Mouse (Mus musculus) lung, embryonic 14.5 days (tissue): ENCODE measurements around the gene Trmt11. TPM values are rescaled to one million over a fixed set of nuclear protein-coding genes. Genes with fewer than 3 reads are reported as not detected.

Experiments
- ATAC-seq: fragments of 200-750 bp; cut with Nextera tagmentation; 2 replicates; pipeline ENCODE4 v1.8.0; 2017; ENCODE audit warnings: mild to moderate bottlenecking, moderate TSS enrichment, moderate library complexity; ENCODE audit not compliant: insufficient read depth
- DNase-seq: peaks from one replicate; pipeline ENCODE4 v3.0.0-alpha.2; 2015
- H3K27ac ChIP-seq: fragments of 300-500 bp; sonication (generic); 2 replicates; pipeline ENCODE4 v1.5.1; 2014; ENCODE audit warnings: low read depth, mild to moderate bottlenecking, moderate library complexity
- H3K27me3 ChIP-seq: fragments of 300-500 bp; sonication (generic); 2 replicates; pipeline ENCODE4 v1.6.1; 2014; ENCODE audit warnings: low read length, control low read depth; ENCODE audit not compliant: insufficient read depth
- H3K36me3 ChIP-seq: fragments of 300-500 bp; sonication (generic); 2 replicates; pipeline ENCODE4 v1.6.1; 2014; ENCODE audit warnings: control low read depth; ENCODE audit not compliant: insufficient read depth
- H3K4me1 ChIP-seq: fragments of 300-500 bp; sonication (generic); 2 replicates; pipeline ENCODE4 v1.6.1; 2014; ENCODE audit warnings: antibody characterized with exemption, control low read depth; ENCODE audit not compliant: insufficient read depth
- H3K4me2 ChIP-seq: fragments of 300-500 bp; sonication (generic); 2 replicates; pipeline ENCODE4 v1.6.1; 2014; ENCODE audit warnings: mild to moderate bottlenecking
- H3K4me3 ChIP-seq: fragments of 300-500 bp; sonication (generic); 2 replicates; pipeline ENCODE4 v1.5.1; 2014; ENCODE audit warnings: low read depth, low read length
- H3K9ac ChIP-seq: fragments of 300-500 bp; sonication (generic); 2 replicates; pipeline ENCODE4 v1.6.1; 2014
- H3K9me3 ChIP-seq: fragments of 300-500 bp; sonication (generic); 2 replicates; pipeline ENCODE4 v1.6.1; 2016; ENCODE audit warnings: low read depth, low read length, control low read depth
- CTCF ChIP-seq: IDR thresholded peaks from 2 replicates; pipeline ENCODE4 v1.5.1; 2016; ENCODE audit warnings: antibody characterized with exemption, low read depth
- WGBS: fragments of 180-500 bp; shearing (Covaris S2); extraction: QIAGEN DNeasy Blood & Tissue Kit; methylation state at CpG from one replicate; pipeline ENCODE4 v1.1.7; 2014; 5-methylcytosine and 5-hydroxymethylcytosine counted together
- polyA plus RNA-seq: library from polyadenylated mRNA; unstranded; fragments of >200 nt; fragmentation: Nextera tagmentation; extraction: Ambion mirVana; gene quantifications from 2 replicates; pipeline ENCODE4 v1.2.1, GENCODE M21; 2014

Trmt11 gene
- polyA plus RNA-seq, 1 experiment from 2014 or later = 28.5 TPM

DNA sequence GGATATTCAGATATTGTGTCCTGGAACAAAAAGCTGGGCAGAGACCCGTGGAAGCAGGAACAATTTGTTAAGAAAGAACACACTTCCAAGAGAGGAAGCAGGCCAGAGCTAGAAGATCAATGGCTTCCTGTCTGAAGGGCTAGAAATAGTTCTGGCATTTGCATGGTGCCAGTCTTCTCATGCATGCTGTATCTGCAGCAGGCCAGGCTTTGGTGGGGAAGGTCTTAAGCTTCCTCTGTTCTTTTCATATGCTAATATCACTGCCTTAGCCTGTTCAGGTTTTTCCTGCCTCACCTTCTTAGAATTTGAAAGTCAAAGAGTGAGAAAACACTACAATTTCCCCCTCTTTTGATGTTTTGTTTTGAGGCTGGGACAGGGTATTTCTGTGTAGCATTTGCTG is 27.0 kb upstream of the Trmt11 start:
- no peaks in the 10 kb centered on the region for H3K27me3 ChIP-seq
- TF ChIP-seq CTCF = no peak
- H3K9me3 ChIP-seq = no peaks in the 10 kb centered on the region
- H3K36me3 ChIP-seq = no peaks in the 10 kb centered on the region
- H3K9ac ChIP-seq = no peak overlapping the region
- DNase-seq (peak; percentile 28), ATAC-seq (peak; percentile 49; the same call in 1 of the 2 replicates)
- H3K4me3 ChIP-seq = no peak overlapping the region
- H3K27ac ChIP-seq = no peak overlapping the region
- H3K4me1 ChIP-seq = no peaks in the 10 kb centered on the region
- 26% methylated on average over 1 of the region's 1 CpGs for WGBS
- H3K4me2 ChIP-seq = no peak overlapping the region

- ATAC-seq (no peak), DNase-seq (peak; percentile 40)
- no peak overlapping the region for H3K4me2 ChIP-seq
- H3K27me3 ChIP-seq = no peaks in the 10 kb centered on the region
- no peak overlapping the region for H3K9ac ChIP-seq
- no peak overlapping the region for H3K4me3 ChIP-seq
- no peaks in the 10 kb centered on the region for H3K36me3 ChIP-seq
- 63% methylated on average over 5 of the region's 5 CpGs for WGBS
- TF ChIP-seq CTCF = no peak
- H3K4me1 ChIP-seq = no peaks in the 10 kb centered on the region
- no peak overlapping the region for H3K27ac ChIP-seq
- no peaks in the 10 kb centered on the region for H3K9me3 ChIP-seq
Measured at GRCm38 (mm10) chr10:30624161-30625019, 23.8 kb upstream of the Trmt11 start.

DNA sequence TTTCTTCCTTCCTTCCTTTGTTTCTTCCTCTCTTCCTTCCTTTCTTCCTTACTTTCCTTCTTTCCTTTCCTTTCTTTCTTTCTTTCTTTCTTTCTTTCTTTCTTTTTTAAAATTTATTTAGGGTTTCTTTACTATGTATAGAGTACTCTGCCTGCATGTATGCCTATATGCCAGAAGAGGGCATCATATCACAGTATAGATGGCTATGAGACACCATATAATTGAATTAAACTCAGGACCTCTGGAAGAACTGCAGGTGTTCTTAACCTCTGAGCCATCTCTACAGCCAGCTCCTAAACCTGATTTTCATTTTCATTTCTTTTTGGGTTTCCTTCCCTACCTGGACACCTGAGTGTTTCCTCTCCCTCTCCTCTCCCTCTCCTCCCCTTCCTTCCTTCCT is 22.4 kb upstream of the Trmt11 start:
- H3K9ac ChIP-seq = no peak overlapping the region
- DNase-seq (peak; percentile 47), ATAC-seq (no peak)
- no peaks in the 10 kb centered on the region for H3K27me3 ChIP-seq
- no peaks in the 10 kb centered on the region for H3K4me1 ChIP-seq
- no peaks in the 10 kb centered on the region for H3K36me3 ChIP-seq
- no peak overlapping the region for H3K4me2 ChIP-seq
- H3K9me3 ChIP-seq = no peaks in the 10 kb centered on the region
- peak; percentile 35; the same call in 1 of the 2 replicates for TF ChIP-seq CTCF
- no peak overlapping the region for H3K4me3 ChIP-seq
- no peak overlapping the region for H3K27ac ChIP-seq

DNA sequence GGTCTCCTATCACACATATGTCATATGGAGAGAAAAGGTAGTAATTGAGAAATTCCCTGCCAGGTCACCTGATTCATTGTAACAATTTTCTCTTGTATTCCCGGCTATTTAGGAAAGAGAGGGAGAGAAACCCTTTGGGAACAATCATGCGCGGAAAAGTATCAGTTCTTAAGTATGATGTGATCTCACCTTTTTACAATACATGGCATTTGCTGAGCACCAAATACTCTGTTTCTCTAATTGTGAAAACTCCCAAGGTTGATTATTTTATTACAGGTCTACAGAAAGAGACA is 18.3 kb upstream of the Trmt11 start:
- Histone ChIP-seq H3K4me2 (peak overlapping the region; percentile 78), H3K27me3 (no peaks in the 10 kb centered on the region), H3K4me3 (peak overlapping the region; percentile 52), H3K4me1 (no peaks in the 10 kb centered on the region), H3K36me3 (no peaks in the 10 kb centered on the region), H3K27ac (no peak overlapping the region), H3K9me3 (no peaks in the 10 kb centered on the region), H3K9ac (peak overlapping the region; percentile 58)
- 44% methylated on average over 3 of the region's 3 CpGs for WGBS
- DNase-seq (no peak), ATAC-seq (no peak)
- no peak for TF ChIP-seq CTCF

DNA sequence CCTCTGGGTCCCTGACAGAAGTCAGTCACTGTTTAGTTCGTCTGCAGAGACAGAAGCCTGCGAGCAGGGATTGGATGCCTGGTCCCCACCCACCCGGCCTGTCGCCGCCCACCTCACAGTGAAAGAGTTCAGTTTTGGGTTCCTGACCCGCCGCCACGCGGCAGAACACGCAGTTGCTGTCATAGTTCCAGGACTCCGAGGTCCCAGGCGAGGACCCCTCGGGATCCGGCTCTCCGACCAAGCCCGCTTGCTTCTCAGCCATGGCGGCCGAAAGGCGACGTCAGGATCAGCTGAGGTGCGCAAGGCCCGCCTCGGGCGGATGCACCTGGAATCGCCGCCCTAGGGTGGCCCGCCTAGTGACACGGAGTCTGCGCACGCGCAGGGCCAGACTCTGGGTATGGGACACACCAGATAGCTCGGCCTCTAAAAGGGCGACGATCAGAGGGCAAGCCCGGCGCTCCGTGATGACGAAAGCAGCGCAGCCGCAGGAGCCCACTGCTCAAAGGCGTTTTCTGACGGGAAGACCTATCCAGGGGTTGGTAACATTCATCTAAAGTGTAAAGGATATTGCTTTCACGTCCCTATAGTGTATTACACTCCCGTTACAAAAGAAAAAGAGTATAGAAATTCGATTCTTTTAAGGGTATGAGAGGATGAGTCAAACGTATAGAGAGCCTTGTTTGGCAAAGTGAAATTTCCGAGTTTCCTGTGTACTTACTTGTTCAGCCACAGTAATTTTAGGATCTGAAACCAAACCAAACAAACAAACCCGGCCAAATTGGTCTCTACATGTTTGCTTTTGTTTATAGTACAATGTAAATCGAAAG is 17.8 kb upstream of the Trmt11 start:
- peak; percentile 100 for ATAC-seq
- H3K9me3 ChIP-seq = no peaks in the 10 kb centered on the region
- 1% methylated on average over 49 of the region's 49 CpGs for WGBS
- TF ChIP-seq CTCF = peak; percentile 52
- H3K4me2 ChIP-seq = peak overlapping the region; percentile 78
- DNase-seq = peak; percentile 99
- no peaks in the 10 kb centered on the region for H3K27me3 ChIP-seq
- H3K36me3 ChIP-seq = no peaks in the 10 kb centered on the region
- no peaks in the 10 kb centered on the region for H3K4me1 ChIP-seq
- H3K9ac ChIP-seq = peak overlapping the region; percentile 58
- peak overlapping the region; percentile 52 for H3K4me3 ChIP-seq
- H3K27ac ChIP-seq = peak overlapping the region; percentile 90

DNA sequence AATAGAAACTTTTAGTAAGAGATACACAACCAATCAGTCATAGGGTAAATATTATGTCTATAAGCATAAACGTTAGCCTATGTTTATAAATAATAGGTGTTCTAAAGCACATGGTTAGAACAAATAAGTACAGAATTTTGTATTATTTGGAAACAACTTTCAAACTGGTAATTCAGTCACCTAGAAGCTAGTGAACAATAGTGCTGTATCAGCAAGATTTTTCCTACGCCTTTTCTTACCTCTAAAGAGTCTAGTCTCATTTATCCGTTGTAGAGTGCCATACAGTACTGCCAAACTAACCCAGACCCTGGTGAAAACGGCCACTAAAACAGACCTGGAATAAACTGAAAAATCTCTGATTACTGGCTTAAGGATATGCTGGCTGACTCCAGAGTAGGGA is 12.5 kb upstream of the Trmt11 start:
- Histone ChIP-seq H3K4me3 (no peak overlapping the region), H3K27ac (no peak overlapping the region), H3K4me2 (no peak overlapping the region), H3K36me3 (no peaks in the 10 kb centered on the region), H3K27me3 (no peaks in the 10 kb centered on the region), H3K9me3 (no peaks in the 10 kb centered on the region), H3K9ac (no peak overlapping the region), H3K4me1 (no peaks in the 10 kb centered on the region)
- ATAC-seq (no peak), DNase-seq (no peak)
- no peak for TF ChIP-seq CTCF
- 71% methylated on average over 4 of the region's 4 CpGs for WGBS

GRCm38 (mm10) chr10:30609614-30610013 is 9.1 kb upstream of the Trmt11 start:
- no peak overlapping the region for H3K4me3 ChIP-seq
- ATAC-seq = no peak

More at GRCm38 (mm10) chr10:30609614-30610013, 9.1 kb upstream of the Trmt11 start:
- no peak for DNase-seq
- Histone ChIP-seq H3K9me3 (no peaks in the 10 kb centered on the region), H3K4me1 (no peaks in the 10 kb centered on the region), H3K9ac (no peak overlapping the region), H3K27ac (no peak overlapping the region), H3K4me2 (no peak overlapping the region), H3K36me3 (no peaks in the 10 kb centered on the region), H3K27me3 (no peaks in the 10 kb centered on the region)
- TF ChIP-seq CTCF = no peak
